Mouse (Mus musculus): ENCODE results near the gene Etl4.

DNA sequence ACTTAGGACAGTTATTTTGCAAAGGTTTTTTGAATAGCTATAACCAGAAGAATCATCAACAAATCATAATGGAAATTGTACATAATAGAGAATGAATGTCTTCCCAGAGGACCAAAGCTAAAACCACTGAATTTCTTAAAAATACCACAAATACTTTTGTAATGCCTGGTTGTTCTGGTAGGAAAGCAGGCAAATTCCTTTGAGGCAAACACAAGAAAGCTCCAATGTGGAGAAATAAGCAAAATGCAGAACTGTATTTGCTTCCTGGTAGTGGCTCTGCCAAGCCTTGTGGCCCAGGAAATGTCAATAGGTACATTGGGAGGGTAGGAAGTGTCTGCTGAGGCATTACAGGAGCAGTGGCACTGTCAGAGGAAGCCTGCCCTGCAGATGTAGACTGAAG, 443.2 kb downstream of the Etl4 start:
- no peak for TF ChIP-seq MYOD1 (IDR thresholded peaks at IDR 0.05; ENCODE audit: control insufficient read depth in 1 of 3, insufficient read length in 2 of 3, low read depth in 2 of 3)
- no peak for TF ChIP-seq POLR2A (IDR thresholded peaks at IDR 0.05; ENCODE audit: insufficient read length, low read depth)
- TF ChIP-seq MAX (IDR thresholded peaks at IDR 0.05; ENCODE audit: low read depth): no peak
- no peak for TF ChIP-seq CEBPB (IDR thresholded peaks at IDR 0.05; ENCODE audit: insufficient read depth, poor library complexity, severe bottlenecking)
- no peak for TF ChIP-seq REST (IDR thresholded peaks at IDR 0.05; ENCODE audit: insufficient read depth, insufficient read length)

Measured in myocyte (in vitro differentiated cells).